Mouse (Mus musculus): ENCODE results near the gene Banf1. TPM values are rescaled to one million over a fixed set of nuclear protein-coding genes. Genes with fewer than 3 reads are reported as not detected.

Banf1 gene
- polyA plus RNA-seq, 1 experiment from 2014 or later, result 489 TPM

Other genes with a start within 250 kb of the Banf1 start
- 12.7 and 13.6 TPM in 2 replicates for gene Klc2, start 248.6 kb downstream of the Banf1 start, polyA plus RNA-seq (2015; fragmentation: Nextera tagmentation; extraction: Ambion mirVana)
- gene Pacs1, start 94.0 kb downstream of the Banf1 start, polyA plus RNA-seq (2015; fragmentation: Nextera tagmentation; extraction: Ambion mirVana), result 11.4 and 13.8 TPM in 2 replicates
- gene Sf3b2, start 71.7 kb downstream of the Banf1 start, polyA plus RNA-seq (2015; fragmentation: Nextera tagmentation; extraction: Ambion mirVana), result 265 and 280 TPM in 2 replicates
- gene Gal3st3, start 68.8 kb downstream of the Banf1 start, polyA plus RNA-seq (2015; fragmentation: Nextera tagmentation; extraction: Ambion mirVana), result 1.5 and 1.9 TPM in 2 replicates
- not detected in 2 replicates for gene Catsper1, start 31.4 kb downstream of the Banf1 start, polyA plus RNA-seq (2015; fragmentation: Nextera tagmentation; extraction: Ambion mirVana)
- gene Cst6, start 17.6 kb downstream of the Banf1 start, polyA plus RNA-seq (2015; fragmentation: Nextera tagmentation; extraction: Ambion mirVana), result 33.1 and 50.6 TPM in 2 replicates
- 60.1 and 62.7 TPM in 2 replicates for gene Eif1ad, start 427 bp downstream of the Banf1 start, polyA plus RNA-seq (2015; fragmentation: Nextera tagmentation; extraction: Ambion mirVana)
- gene Sart1, start 21.5 kb upstream of the Banf1 start, polyA plus RNA-seq (2015; fragmentation: Nextera tagmentation; extraction: Ambion mirVana), result 60.2 and 65.6 TPM in 2 replicates
- gene Tsga10ip, start 35.4 kb upstream of the Banf1 start, polyA plus RNA-seq (2015; fragmentation: Nextera tagmentation; extraction: Ambion mirVana), result 5.9 and 6.3 TPM in 2 replicates
- 175 and 180 TPM in 2 replicates for gene Drap1, start 57.8 kb upstream of the Banf1 start, polyA plus RNA-seq (2015; fragmentation: Nextera tagmentation; extraction: Ambion mirVana)
- 10.2 and 16.8 TPM in 2 replicates for gene AI837181, start 58.0 kb upstream of the Banf1 start, polyA plus RNA-seq (2015; fragmentation: Nextera tagmentation; extraction: Ambion mirVana)
- not detected in 2 replicates for gene Fosl1, start 80.4 kb upstream of the Banf1 start, polyA plus RNA-seq (2015; fragmentation: Nextera tagmentation; extraction: Ambion mirVana)
- 5.0 and 5.4 TPM in 2 replicates for gene Ccdc85b, start 90.7 kb upstream of the Banf1 start, polyA plus RNA-seq (2015; fragmentation: Nextera tagmentation; extraction: Ambion mirVana)
- 102 and 106 TPM in 2 replicates for gene Fibp, start 93.4 kb upstream of the Banf1 start, polyA plus RNA-seq (2015; fragmentation: Nextera tagmentation; extraction: Ambion mirVana)
- 1.7 and 2.8 TPM in 2 replicates for gene Ctsw, start 101.3 kb upstream of the Banf1 start, polyA plus RNA-seq (2015; fragmentation: Nextera tagmentation; extraction: Ambion mirVana)
- 106 and 112 TPM in 2 replicates for gene Efemp2, start 106.8 kb upstream of the Banf1 start, polyA plus RNA-seq (2015; fragmentation: Nextera tagmentation; extraction: Ambion mirVana)
- 32.7 and 36.5 TPM in 2 replicates for gene Mus81, start 121.2 kb upstream of the Banf1 start, polyA plus RNA-seq (2015; fragmentation: Nextera tagmentation; extraction: Ambion mirVana)
- gene Cfl1, start 123.3 kb upstream of the Banf1 start, polyA plus RNA-seq (2015; fragmentation: Nextera tagmentation; extraction: Ambion mirVana), result 2,274 and 2,378 TPM in 2 replicates
- gene 1700020D05Rik, start 136.6 kb upstream of the Banf1 start, polyA plus RNA-seq (2015; fragmentation: Nextera tagmentation; extraction: Ambion mirVana), result not detected in 2 replicates
- 6.9 and 7.4 TPM in 2 replicates for gene Snx32, start 143.4 kb upstream of the Banf1 start, polyA plus RNA-seq (2015; fragmentation: Nextera tagmentation; extraction: Ambion mirVana)
- 24.4 and 25.6 TPM in 2 replicates for gene Ovol1, start 193.5 kb upstream of the Banf1 start, polyA plus RNA-seq (2015; fragmentation: Nextera tagmentation; extraction: Ambion mirVana)
- 10.3 and 10.8 TPM in 2 replicates for gene Ap5b1, start 200.9 kb upstream of the Banf1 start, polyA plus RNA-seq (2015; fragmentation: Nextera tagmentation; extraction: Ambion mirVana)
- 111 and 131 TPM in 2 replicates for gene Rnaseh2c, start 234.7 kb upstream of the Banf1 start, polyA plus RNA-seq (2015; fragmentation: Nextera tagmentation; extraction: Ambion mirVana)
- gene Kat5, start 243.1 kb upstream of the Banf1 start, polyA plus RNA-seq (2015; fragmentation: Nextera tagmentation; extraction: Ambion mirVana), result 40.2 and 40.9 TPM in 2 replicates

All from intestine, embryonic 16.5 days (tissue).